Mouse (Mus musculus) intestine, embryonic 16.5 days (tissue): ENCODE results near the gene Gm10842. TPM values are rescaled to one million over a fixed set of nuclear protein-coding genes. Genes with fewer than 3 reads are reported as not detected.
"Not testable (repeated sequence)": the region's sequence is repeated elsewhere in the genome, so short reads cannot be mapped to it uniquely, and the experiment has no call there.

Experiments used
- ATAC-seq: fragments of 200-750 bp; cut with Nextera tagmentation; 2 replicates; pipeline ENCODE4 v1.8.0; 2017; ENCODE audit warnings: moderate TSS enrichment, moderate library complexity
- H3K27ac ChIP-seq: fragments of 300-500 bp; sonication (generic); 2 replicates; pipeline ENCODE4 v1.5.1; 2014; ENCODE audit warnings: mild to moderate bottlenecking, low read length
- H3K27me3 ChIP-seq: fragments of 300-500 bp; sonication (generic); replicated peaks from 2 replicates; pipeline ENCODE4 v1.6.1; 2014; ENCODE audit warnings: low read length, control low read depth, mixed read lengths; ENCODE audit not compliant: control insufficient read depth, insufficient read depth
- H3K36me3 ChIP-seq: fragments of 300-500 bp; sonication (generic); 2 replicates; pipeline ENCODE4 v1.6.1; 2014; ENCODE audit warnings: low read length, control low read depth; ENCODE audit not compliant: control insufficient read depth, insufficient read depth
- H3K4me1 ChIP-seq: fragments of 300-500 bp; sonication (generic); 2 replicates; pipeline ENCODE4 v1.6.1; 2014; ENCODE audit warnings: low read length, control low read depth, mixed read lengths; ENCODE audit not compliant: control insufficient read depth, insufficient read depth
- H3K4me2 ChIP-seq: fragments of 300-500 bp; sonication (generic); 2 replicates; pipeline ENCODE4 v1.6.1; 2014; ENCODE audit warnings: low read depth, low read length, control low read depth
- H3K4me3 ChIP-seq: fragments of 300-500 bp; sonication (generic); 2 replicates; pipeline ENCODE4 v1.5.1; 2014; ENCODE audit warnings: mild to moderate bottlenecking, low read length
- H3K9ac ChIP-seq: fragments of 300-500 bp; sonication (generic); 2 replicates; pipeline ENCODE4 v1.6.1; 2014; ENCODE audit warnings: low read depth, low read length
- H3K9me3 ChIP-seq: fragments of 300-500 bp; sonication (generic); 2 replicates; pipeline ENCODE4 v1.6.1; 2016; ENCODE audit warnings: low read length, control low read depth; ENCODE audit not compliant: control insufficient read depth
- WGBS: fragments of 180-500 bp; shearing (Covaris S2); extraction: QIAGEN DNeasy Blood & Tissue Kit; methylation state at CpG from one replicate; pipeline ENCODE4 v1.1.7; 2014; 5-methylcytosine and 5-hydroxymethylcytosine counted together
- polyA plus RNA-seq: library from polyadenylated mRNA; unstranded; fragments of >200 nt; fragmentation: Nextera tagmentation; extraction: Ambion mirVana; gene quantifications from 2 replicates; pipeline ENCODE4 v1.2.1, GENCODE M21; 2015

The Gm10842 gene
- polyA plus RNA-seq, 1 experiment from 2014 or later: not detected

DNA sequence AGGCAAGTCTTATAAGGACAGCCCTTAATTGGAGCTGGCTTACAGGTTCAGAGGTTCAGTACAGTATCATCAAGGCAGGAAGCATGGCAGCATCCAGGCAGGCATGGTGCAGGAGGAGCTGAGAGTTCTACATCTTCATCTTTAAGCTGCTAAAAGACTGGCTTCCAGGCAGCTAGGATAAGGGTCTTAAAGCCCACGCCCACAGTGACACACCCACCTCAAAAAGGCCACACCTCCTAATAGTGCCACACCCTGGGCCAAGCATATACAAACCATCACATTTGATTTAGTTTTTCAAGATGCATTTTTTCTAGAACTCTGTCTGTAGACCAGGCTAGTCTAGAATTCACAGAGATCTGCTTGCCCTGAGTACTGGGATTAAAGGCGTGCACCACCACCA, 9.4 kb upstream of the Gm10842 start:
- not testable (repeated sequence) for H3K27ac ChIP-seq, H3K9ac ChIP-seq, H3K4me2 ChIP-seq, H3K9me3 ChIP-seq, ATAC-seq, H3K4me1 ChIP-seq, H3K4me3 ChIP-seq, H3K27me3 ChIP-seq
- 87% methylated on average over 2 of the region's 2 CpGs for WGBS
- peaks cover 33% of the 10 kb centered on the region for H3K36me3 ChIP-seq

DNA sequence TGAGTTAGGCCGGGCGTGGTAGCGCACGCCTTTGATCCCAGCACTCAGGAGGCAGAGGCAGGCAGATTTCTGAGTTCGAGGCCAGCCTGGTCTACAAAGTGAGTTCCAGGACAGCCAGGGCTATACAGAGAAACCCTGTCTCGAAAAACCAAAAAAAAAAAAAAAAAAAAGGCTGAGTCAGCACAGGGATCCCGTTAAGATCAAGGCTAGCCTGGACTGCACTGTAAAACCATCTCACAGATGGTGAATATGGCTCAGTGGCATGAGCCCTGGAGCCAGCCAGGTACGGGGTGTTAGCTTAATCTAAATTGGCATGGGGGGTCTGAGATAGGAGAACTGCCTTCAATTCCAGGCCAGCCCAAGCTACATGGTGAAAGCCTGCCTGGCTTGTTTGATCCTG, 6.2 kb upstream of the Gm10842 start:
- not testable (repeated sequence) for H3K4me1 ChIP-seq, H3K27ac ChIP-seq, ATAC-seq, H3K9me3 ChIP-seq, H3K9ac ChIP-seq, H3K4me3 ChIP-seq, H3K4me2 ChIP-seq, H3K27me3 ChIP-seq
- H3K36me3 ChIP-seq: peaks cover 23% of the 10 kb centered on the region
- 98% methylated on average over 7 of the region's 8 CpGs for WGBS

DNA sequence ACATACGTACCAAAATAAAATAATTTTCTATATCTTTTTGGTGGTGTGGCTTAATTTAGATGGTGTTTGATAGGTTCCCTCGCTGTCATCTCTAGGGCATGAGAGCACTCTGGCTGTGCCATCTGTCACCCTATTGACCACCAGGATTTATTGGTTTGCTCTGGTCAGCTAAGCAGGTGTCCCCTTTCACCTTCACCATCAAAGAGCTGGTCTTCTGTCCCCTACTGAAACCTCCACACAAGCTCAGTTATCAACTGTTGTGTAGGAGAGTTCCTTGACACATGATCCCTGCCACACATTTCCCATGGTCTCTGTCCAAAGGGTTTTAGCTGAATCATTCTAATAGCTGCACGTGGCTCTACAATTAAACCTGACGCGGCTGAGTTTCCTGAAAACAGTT, 5.6 kb upstream of the Gm10842 start:
- Histone ChIP-seq H3K36me3 (peaks cover 18% of the 10 kb centered on the region), H3K9ac (no peak overlapping the region), H3K9me3 (no peaks in the 10 kb centered on the region), H3K4me1 (no peaks in the 10 kb centered on the region), H3K27me3 (no peaks in the 10 kb centered on the region), H3K4me2 (no peak overlapping the region), H3K4me3 (no peak overlapping the region), H3K27ac (no peak overlapping the region)
- ATAC-seq: no peak
- 95% methylated on average over 5 of the region's 5 CpGs for WGBS

DNA sequence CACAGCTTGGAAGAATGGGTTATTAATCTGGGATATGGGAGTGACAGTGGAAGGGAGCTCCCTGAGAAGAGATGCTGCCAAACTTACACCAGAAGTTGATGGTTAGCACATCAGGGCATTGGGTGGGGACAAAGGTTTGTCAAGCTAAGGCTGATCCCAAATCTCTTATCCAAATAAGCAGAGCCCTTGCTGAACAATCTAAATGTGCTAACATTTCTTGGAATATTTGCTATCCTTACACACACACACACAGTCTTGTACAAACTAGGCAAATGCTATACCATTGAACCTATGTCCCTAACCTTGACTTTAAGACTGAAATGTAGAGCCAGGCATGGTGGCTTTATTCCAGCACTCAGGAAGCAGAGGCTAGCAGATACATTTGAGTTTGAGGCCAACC, 3.1 kb upstream of the Gm10842 start:
- no peaks in the 10 kb centered on the region for H3K27me3 ChIP-seq
- ATAC-seq: no peak
- no peak overlapping the region for H3K4me3 ChIP-seq
- no peak overlapping the region for H3K27ac ChIP-seq
- no peak overlapping the region for H3K4me2 ChIP-seq
- H3K4me1 ChIP-seq: no peaks in the 10 kb centered on the region
- H3K9ac ChIP-seq: no peak overlapping the region
- H3K9me3 ChIP-seq: no peaks in the 10 kb centered on the region
- H3K36me3 ChIP-seq: peaks cover 5% of the 10 kb centered on the region; the same call in 1 of the 2 replicates

DNA sequence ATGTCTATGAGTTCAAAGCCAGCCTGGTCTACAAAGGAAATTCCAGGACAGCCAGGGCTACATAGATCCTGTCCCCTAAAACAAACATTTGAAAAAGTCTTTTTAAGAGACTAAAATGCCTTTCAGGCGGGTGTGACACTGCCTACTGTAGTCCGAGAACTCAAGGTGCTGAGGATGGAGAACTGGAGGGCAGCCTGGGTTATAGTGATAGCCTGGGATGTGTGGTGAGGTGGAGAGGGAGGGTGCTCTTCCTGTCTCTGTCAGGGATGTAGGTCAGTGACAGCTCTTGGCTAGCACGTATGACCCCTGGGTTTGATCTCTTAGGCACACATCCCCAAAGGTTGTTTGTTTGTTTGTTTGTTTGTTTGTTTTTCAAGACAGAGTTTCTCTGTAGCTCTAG, 2.6 kb upstream of the Gm10842 start:
- ATAC-seq: no peak

DNA sequence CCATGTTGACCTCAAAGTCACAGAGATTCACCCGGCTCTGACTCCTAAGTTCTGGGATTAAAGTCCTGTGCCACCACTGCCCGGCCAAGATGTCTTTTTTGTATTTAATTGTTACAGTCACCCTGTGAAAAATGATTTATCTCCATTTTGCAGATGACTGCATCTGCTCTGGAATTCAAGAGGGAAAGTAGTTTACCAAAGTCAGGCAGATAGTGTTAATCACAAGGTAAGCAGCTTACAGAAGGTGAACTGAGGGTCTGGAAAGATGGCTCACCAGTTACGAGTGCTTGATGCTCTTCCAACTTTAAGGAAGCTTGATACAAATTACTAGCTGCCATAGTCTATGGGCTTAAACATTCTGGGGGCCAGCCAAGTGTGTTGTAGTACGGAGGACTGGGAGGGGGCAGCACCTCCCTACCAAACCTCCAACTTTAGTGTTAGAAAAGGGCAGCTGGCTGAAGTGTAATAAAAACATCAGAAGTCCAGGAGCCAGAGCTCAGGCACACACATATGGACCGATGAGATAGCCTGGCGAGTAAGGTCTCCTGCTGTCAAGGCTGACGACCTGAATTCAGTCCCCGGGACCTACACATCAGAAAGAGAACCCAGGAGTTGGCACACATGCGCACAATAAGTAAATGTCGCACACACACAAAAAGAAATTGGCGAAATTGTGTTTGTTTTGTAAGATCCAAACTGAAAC, 2.0 kb upstream of the Gm10842 start:
- Histone ChIP-seq H3K4me3 (no peak overlapping the region), H3K9me3 (no peaks in the 10 kb centered on the region), H3K9ac (no peak overlapping the region), H3K36me3 (peaks cover under 1% of the 10 kb centered on the region; the same call in 1 of the 2 replicates), H3K4me2 (no peak overlapping the region), H3K27ac (no peak overlapping the region), H3K4me1 (no peaks in the 10 kb centered on the region), H3K27me3 (no peaks in the 10 kb centered on the region)
- 71% methylated on average over 11 of the region's 11 CpGs for WGBS
- ATAC-seq: no peak

More for the DNA sequence above, 2.6 kb upstream of the Gm10842 start:
- no peak overlapping the region for H3K4me3 ChIP-seq
- no peak overlapping the region for H3K9ac ChIP-seq
- H3K4me1 ChIP-seq: no peaks in the 10 kb centered on the region
- no peaks in the 10 kb centered on the region for H3K9me3 ChIP-seq
- 87% methylated on average over 3 of the region's 3 CpGs for WGBS
- peaks cover 5% of the 10 kb centered on the region; the same call in 1 of the 2 replicates for H3K36me3 ChIP-seq
- H3K27me3 ChIP-seq: no peaks in the 10 kb centered on the region
- H3K4me2 ChIP-seq: no peak overlapping the region
- H3K27ac ChIP-seq: no peak overlapping the region

DNA sequence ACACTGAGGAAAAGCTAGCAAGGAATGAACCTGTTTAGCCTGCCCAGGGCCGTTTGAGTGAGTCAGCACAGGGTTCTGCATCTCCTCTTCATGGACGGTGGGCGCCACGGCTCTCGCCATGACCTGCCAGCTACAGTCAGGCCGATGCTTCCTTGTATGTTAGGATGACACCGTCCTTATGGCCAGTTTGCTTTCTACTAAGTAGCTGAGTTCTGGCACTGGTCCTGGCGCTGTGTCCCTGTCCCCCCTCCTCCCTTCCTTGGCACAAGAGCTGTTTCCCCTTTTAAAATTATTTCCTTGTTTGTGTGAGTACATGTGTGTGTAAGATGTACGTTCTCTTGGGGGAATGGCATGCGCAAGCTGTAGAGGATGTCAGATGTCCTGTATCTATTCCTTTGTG, 1.5 kb upstream of the Gm10842 start:
- H3K4me1 ChIP-seq: no peaks in the 10 kb centered on the region
- no peak for ATAC-seq

DNA sequence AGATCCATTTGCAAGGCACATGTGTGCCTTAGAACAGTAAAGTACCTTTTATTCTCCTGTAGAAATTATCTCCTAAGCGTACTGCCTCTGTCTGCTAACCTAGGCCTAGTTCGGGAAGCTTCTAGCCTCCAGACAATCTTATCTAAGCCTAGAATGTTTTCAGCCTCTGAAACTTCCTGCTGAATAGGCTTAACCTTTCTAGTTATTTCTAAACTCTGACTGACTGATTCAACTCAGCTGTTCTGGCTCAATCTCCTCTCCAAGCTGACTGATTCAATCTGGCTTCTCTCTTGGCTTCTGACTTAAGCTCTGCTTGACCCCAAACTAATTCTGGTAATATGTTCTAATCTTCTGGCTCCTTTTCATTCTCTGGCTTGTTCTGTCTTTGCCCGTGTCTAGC, 2.7 kb downstream of the Gm10842 start:
- Histone ChIP-seq H3K4me3 (no peak overlapping the region), H3K9ac (no peak overlapping the region), H3K27ac (no peak overlapping the region), H3K27me3 (no peaks in the 10 kb centered on the region), H3K4me2 (no peak overlapping the region), H3K9me3 (no peaks in the 10 kb centered on the region), H3K4me1 (peaks cover 9% of the 10 kb centered on the region), H3K36me3 (no peaks in the 10 kb centered on the region)
- WGBS: 80% methylated on average over 3 of the region's 3 CpGs
- ATAC-seq: no peak

More for the DNA sequence above, 1.5 kb upstream of the Gm10842 start:
- Histone ChIP-seq H3K36me3 (no peaks in the 10 kb centered on the region), H3K27me3 (no peaks in the 10 kb centered on the region), H3K27ac (no peak overlapping the region), H3K9me3 (no peaks in the 10 kb centered on the region), H3K4me2 (no peak overlapping the region), H3K9ac (no peak overlapping the region), H3K4me3 (no peak overlapping the region)
- WGBS: 82% methylated on average over 10 of the region's 10 CpGs

DNA sequence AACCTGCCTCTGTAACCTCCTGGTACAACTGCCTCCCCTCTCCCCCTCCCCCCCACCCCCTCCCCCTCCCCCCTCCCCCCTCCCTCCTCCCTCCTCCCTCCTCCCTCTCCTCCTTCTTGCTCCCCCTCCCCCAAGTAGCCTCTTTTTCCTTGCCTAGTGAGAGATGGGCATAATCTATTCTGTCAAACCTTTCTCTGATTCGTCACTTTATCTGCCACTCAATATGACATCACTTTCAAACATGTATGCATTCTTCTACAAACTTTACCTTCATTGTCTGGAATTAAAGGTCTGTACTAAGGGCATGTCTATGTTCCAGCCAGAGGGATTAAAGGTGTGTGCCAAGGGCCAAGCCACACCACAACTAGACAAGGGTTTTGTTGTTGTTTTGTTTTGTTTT, 3.1 kb downstream of the Gm10842 start:
- Histone ChIP-seq H3K4me3 (no peak overlapping the region), H3K27ac (no peak overlapping the region), H3K27me3 (no peaks in the 10 kb centered on the region), H3K36me3 (no peaks in the 10 kb centered on the region), H3K4me1 (peaks cover 9% of the 10 kb centered on the region), H3K9me3 (no peaks in the 10 kb centered on the region), H3K4me2 (no peak overlapping the region), H3K9ac (no peak overlapping the region)
- 100% methylated on average over 1 of the region's 1 CpGs for WGBS
- no peak for ATAC-seq

DNA sequence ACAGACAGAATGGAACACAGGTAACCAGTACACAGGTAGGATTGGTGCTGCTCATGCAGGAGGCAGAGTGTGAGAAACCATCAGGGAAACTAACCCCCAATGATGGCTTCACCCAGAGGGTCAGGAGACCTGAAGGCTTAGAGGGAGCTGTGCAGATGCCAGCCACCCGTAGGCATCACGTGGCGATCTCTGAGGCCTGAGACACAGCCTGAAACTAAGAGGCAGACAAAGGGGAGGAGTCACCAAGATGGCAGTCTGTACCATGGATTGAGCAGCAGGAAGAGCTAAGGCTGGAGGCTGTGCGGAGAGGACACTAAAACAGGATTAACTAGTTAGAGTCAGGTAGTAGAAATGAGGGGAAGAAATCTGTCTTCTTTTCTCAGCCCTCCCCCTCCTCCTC, 4.0 kb downstream of the Gm10842 start:
- Histone ChIP-seq H3K27me3 (no peaks in the 10 kb centered on the region), H3K36me3 (no peaks in the 10 kb centered on the region), H3K4me1 (peaks cover 9% of the 10 kb centered on the region), H3K27ac (no peak overlapping the region), H3K4me3 (no peak overlapping the region), H3K4me2 (no peak overlapping the region), H3K9me3 (no peaks in the 10 kb centered on the region), H3K9ac (no peak overlapping the region)
- no peak for ATAC-seq
- WGBS: 56% methylated on average over 4 of the region's 4 CpGs
